Mouse (Mus musculus) large intestine, adult 2 months (tissue): ENCODE measurements around the gene Trir. TPM values are rescaled to one million over a fixed set of nuclear protein-coding genes. Genes with fewer than 3 reads are reported as not detected.

Experiments
- DNase-seq: peaks from one replicate; pipeline ENCODE4 v3.0.0-alpha.2; 2012; ENCODE audit warnings: low read depth, low spot score
- WGBS: fragments of 180-500 bp; shearing (Covaris S2); methylation state at CpG from one replicate; pipeline ENCODE4 v1.1.7; 2018; 5-methylcytosine and 5-hydroxymethylcytosine counted together
- polyA plus RNA-seq: library from polyadenylated mRNA; depleted of rRNA; stranded (reverse); fragments of >200 nt; gene quantifications from 2 replicates; pipeline ENCODE4 v1.2.3, GENCODE M21; 2012

Gene Trir
- polyA plus RNA-seq, 1 experiment = 101 TPM

DNA sequence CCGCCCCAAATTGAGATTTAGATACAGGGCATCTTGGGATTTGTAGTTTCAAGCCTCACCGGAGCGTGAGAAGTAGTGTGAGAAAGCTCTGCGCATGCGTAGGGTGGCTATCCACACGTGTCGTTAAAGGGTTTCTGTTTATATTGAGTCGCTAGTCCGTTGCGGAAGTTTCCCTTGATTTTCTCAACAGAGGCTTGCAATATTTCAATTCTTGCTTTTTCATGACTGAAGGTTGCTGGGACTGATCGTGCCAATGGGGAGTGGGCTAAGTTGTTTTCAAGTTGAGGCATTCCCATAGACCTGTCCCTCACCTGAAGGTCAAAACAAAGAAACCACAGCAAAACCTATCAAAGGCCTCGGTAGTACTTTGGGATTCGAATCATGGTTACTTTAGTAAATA is 8.1 kb downstream of the Trir start:
- WGBS = 3% methylated on average over 13 of the region's 13 CpGs
- no peak for DNase-seq

DNA sequence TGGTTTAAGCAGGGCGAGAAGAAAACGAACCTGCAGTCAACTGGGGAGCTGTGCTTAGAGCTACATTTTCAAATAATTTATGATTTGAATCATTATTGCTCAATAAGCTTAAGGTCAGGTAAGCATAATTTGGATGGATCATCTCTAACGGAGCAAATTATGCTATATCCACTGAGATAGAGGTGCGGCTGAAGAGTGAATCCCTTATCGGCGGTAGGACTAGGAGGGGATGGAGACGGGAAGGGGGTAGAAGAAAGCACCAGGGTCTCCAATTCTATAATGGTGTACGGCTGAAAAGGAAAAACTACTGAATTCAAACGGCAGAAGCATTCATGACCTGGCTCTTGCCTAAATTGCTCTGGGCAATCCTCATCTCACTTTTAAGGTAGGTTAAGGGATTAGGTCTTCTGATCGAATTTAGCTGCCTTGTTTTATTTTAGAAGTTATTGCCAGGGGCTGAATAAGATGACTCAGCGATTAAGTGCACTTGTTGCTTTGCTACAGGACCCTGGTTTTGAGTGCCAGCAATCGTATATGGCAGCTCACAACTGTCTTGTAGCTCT is 8.6 kb downstream of the Trir start:
- DNase-seq = no peak
- WGBS = 3% methylated on average over 12 of the region's 12 CpGs

- no peak for DNase-seq
- WGBS = under 1% methylated on average over 15 of the region's 15 CpGs
Observed at GRCm38 (mm10) chr8:85035728-85036310, 9.2 kb downstream of the Trir start.

DNA sequence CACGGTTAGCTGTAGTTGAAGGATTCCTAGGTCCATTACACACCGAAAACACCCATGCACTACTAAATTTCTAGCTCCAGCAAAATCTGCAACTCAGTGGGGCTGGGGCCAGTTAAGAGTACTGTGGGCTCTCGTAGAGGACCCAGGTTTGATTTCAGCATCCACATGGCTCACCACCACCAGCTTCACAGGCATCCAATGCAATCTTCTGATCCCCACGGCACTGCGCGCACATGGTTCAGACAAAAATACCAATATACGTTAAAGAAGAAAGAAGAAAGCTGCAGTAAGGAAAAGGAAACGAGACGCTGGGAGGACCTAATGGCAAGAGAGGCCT is 9.7 kb downstream of the Trir start:
- no peak for DNase-seq
- 0% methylated on average over 9 of the region's 9 CpGs for WGBS

- under 1% methylated on average over 59 of the region's 59 CpGs for whole genome bisulfite sequencing
Observed at GRCm38 (mm10) chr8:85036718-85037365, 10.2 kb downstream of the Trir start, which contains the start of gene Tnpo2. TSS of gene Tnpo2 (plus strand) at chr8:85036915.

DNA sequence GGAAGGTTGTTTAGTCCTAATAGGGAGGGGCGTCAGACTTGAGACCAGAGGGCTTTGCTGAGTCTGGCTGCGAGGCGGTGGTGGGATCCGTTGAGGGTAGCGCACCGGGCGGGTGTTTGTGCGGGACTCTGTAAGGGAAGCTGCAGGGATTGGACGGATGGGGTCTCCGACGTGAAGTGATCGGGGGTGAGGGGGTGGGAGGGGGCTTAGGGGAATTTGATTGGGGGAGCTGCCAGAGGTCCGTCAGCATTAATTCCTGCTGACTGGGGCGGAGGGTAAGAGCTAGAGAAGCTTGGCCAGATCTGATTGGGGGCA is 10.7 kb downstream of the Trir start:
- WGBS = 1% methylated on average over 14 of the region's 14 CpGs
- no peak for DNase-seq

More at GRCm38 (mm10) chr8:85036718-85037365, 10.2 kb downstream of the Trir start, which contains the start of gene Tnpo2:
- DNase-seq = peak; percentile 95

GRCm38 (mm10) chr8:85037681-85038531 is 11.3 kb downstream of the Trir start:
- DNase-seq = no peak
- WGBS = 1% methylated on average over 57 of the region's 57 CpGs

DNA sequence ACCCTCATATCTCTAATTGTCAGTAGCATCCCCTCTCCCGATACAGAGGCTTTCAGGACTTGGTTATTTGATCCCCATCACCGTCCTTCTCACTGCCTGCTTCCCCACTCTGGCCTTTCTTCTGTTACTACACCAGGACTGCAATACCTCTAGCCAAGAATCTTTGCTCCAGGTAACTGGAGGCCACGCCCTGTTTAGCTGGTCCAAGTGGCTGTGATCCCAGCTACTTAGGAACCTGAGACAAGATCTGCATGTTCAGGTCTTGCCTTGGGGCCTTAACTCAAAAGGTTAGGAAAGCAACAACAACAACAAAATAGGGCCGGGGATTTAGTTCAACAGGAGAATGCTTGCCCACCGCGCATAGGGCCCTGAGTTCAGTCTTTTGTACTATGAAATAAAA is 17.0 kb downstream of the Trir start:
- no peak for DNase-seq
- 87% methylated on average over 6 of the region's 6 CpGs for WGBS

DNA sequence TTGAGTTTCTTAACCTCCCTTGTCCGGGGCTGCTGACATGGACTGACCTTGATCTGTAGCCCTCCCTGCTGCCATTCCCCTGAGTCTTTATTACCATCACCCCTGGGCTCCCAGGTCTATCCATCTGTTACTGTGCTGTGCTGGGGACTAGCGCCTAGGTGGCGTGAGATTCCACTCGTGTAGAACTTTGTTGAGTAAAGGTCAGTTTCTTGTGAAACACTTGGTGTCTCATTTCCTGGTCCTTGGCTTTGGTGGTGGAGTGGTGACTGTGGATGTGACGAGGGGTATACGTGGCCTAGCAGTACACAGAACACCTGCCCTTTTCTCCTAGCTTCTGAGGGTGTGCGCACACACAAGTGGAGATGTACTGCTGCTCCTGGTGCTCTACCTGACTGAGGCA is 30.7 kb downstream of the Trir start:
- WGBS = 64% methylated on average over 7 of the region's 7 CpGs
- no peak for DNase-seq

- peak; percentile 84 for DNase-seq
- under 1% methylated on average over 53 of the region's 53 CpGs for WGBS
Observed at GRCm38 (mm10) chr8:85059879-85060616, 33.4 kb downstream of the Trir start, which contains the start of gene Fbxw9. TSS of gene Fbxw9 (plus strand) at chr8:85060055.

DNA sequence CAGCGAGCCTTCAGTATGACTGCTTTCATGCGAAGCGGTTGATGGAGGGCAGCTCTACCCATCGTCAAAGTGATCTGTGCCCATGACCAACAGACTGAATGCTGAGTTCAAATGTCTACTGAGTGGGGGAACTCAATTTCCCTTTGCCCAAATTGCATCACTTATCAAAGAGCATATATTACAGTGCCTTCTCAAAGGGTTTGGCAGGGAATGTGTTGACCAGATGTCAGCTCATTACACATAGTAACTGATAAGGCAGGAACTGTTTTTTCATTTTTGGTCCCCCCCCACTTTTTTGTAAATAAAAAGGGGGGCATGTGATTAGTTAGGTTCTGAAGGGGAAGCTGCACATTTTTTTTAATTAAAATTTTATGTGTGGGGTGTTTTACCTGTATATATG is 36.0 kb downstream of the Trir start:
- no peak for DNase-seq

GRCm38 (mm10) chr8:85065213-85065612 is 38.6 kb downstream of the Trir start:
- 21% methylated on average over 2 of the region's 2 CpGs for WGBS
- DNase-seq = no peak

More for the DNA sequence above, 36.0 kb downstream of the Trir start:
- 92% methylated on average over 4 of the region's 4 CpGs for WGBS

GRCm38 (mm10) chr8:85067155-85067554 is 40.5 kb downstream of the Trir start:
- 95% methylated on average over 2 of the region's 2 CpGs for WGBS
- DNase-seq = no peak

DNA sequence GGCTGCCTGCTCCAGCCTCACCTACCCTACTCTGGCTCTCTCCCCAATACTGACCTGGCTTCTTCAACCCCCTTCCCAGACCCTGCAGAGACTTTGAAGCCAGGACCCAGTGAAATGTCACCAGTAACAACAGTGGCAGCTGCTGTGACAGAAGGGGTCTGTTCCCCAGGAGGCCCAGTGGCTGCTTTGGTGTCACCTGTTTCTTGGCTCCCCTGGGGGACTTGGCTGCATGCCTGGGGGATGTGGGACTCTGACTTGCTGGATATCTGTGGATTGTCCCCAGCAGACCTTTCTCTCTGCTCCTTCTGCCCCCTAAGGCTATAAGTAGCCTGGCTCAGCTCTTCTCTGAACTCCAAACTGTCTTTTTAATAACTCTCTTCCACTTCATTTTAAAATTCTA is 41.4 kb downstream of the Trir start, which contains the start of gene Gm5741:
Gene Gm5741 (minus strand): TSS at position 1 of the 400 bp plus-strand sequence.
- DNase-seq = no peak

GRCm38 (mm10) chr8:85071041-85071440 is 44.4 kb downstream of the Trir start:
- DNase-seq = no peak
- 63% methylated on average over 5 of the region's 5 CpGs for WGBS

DNA sequence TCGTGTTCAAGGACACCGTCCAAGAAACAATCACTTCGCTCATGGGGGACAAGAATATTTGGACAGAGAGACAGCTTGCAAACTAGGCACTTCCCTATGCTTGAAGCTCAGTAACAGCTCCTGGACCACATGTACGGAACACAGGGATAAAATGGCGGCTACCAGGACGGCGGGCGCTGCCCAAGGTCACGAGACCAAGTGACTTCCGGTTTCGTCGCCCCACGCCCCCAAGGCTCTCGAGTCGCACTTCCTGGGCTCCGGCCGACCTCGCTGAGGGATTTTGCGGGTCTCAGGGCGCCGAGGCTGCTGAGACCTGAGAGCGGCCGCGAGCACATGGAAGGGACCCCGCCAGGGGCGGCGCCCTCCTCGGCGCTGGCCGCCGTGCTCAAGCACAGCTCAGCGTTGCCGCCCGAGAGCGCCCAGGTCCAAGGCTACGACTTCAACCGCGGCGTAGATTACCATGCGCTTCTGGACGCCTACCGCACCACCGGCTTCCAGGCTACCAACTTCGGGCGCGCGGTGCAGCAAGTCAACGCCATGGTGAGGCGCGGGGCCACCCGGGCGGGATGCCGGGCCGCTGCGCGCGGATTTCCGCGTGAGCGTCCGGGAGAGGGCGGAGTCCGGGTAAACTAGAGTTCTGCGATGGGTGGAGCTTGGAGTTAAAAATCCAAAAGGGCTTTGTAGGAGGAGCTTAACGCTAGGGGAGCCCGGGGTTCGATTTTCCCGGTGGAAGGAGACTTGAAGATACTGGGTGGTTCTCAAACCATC is 45.1 kb downstream of the Trir start, which contains the start of gene Dhps:
Gene Dhps (plus strand): TSS at position 244 of the 768 bp plus-strand sequence.
- WGBS = under 1% methylated on average over 68 of the region's 68 CpGs

GRCm38 (mm10) chr8:85072364-85072929 is 45.8 kb downstream of the Trir start:
- 30% methylated on average over 9 of the region's 9 CpGs for WGBS
- no peak for DNase-seq

More for the DNA sequence above, 45.1 kb downstream of the Trir start, which contains the start of gene Dhps:
- peak; percentile 67 for DNase-seq

- WGBS = 93% methylated on average over 15 of the region's 15 CpGs
- DNase-seq = no peak
Observed at GRCm38 (mm10) chr8:85073041-85073612, 46.5 kb downstream of the Trir start.
